31 mouse cellular contexts compared by ENCODE assay signal in genomic region chr1:114519860-114520259, GRCm38 (mm10).
"Had no signal": no experiment of that assay in that cellular context is flagged by ENCODE, and none has a peak within 500 bp of the region (broad histone marks: within the 10 kb centered on the region; RNA-seq: fewer than 3 reads in every experiment).

No protein-coding gene starts in this region.

- H3K9me3 ChIP-seq: limb, embryonic 10.5 days; limb, embryonic 12.5 days; limb, embryonic 13.5 days; limb, embryonic 15.5 days; liver, embryonic 12.5 days; liver, embryonic 13.5 days; liver, embryonic 15.5 days; lung, embryonic 15.5 days; megakaryocyte, embryonic 14.5 days; midbrain, embryonic 10.5 days; midbrain, embryonic 12.5 days; midbrain, embryonic 15.5 days; neural tube, embryonic 12.5 days had no signal

- H3K36me3 ChIP-seq: limb, embryonic 10.5 days; limb, embryonic 12.5 days; limb, embryonic 13.5 days; limb, embryonic 15.5 days; liver, embryonic 12.5 days; liver, embryonic 13.5 days; liver, embryonic 15.5 days; lung, embryonic 15.5 days; midbrain, embryonic 10.5 days; midbrain, embryonic 12.5 days; midbrain, embryonic 15.5 days; neural tube, embryonic 12.5 days had no signal

- H3K4me1 ChIP-seq: limb, embryonic 10.5 days; limb, embryonic 12.5 days; limb, embryonic 13.5 days; limb, embryonic 15.5 days; liver, embryonic 12.5 days; liver, embryonic 13.5 days; liver, embryonic 15.5 days; lung, embryonic 15.5 days; megakaryocyte, embryonic 14.5 days; midbrain, embryonic 10.5 days; midbrain, embryonic 12.5 days; midbrain, embryonic 15.5 days; neural tube, embryonic 12.5 days had no signal

- H3K27me3 ChIP-seq: limb, embryonic 12.5 days; limb, embryonic 13.5 days; limb, embryonic 15.5 days; liver, embryonic 12.5 days; liver, embryonic 13.5 days; liver, embryonic 15.5 days; lung, embryonic 15.5 days; megakaryocyte, embryonic 14.5 days; midbrain, embryonic 12.5 days; midbrain, embryonic 15.5 days; neural tube, embryonic 12.5 days had no signal

- H3K9ac ChIP-seq: limb, embryonic 12.5 days; limb, embryonic 13.5 days; limb, embryonic 15.5 days; liver, embryonic 12.5 days; liver, embryonic 13.5 days; liver, embryonic 14.5 days; liver, embryonic 15.5 days; liver, postnatal 0 days; lung, embryonic 14.5 days; lung, embryonic 15.5 days; midbrain, embryonic 12.5 days; midbrain, embryonic 15.5 days; neural tube, embryonic 12.5 days had no signal

- H3K27ac ChIP-seq: left cerebral cortex, adult 2 months; limb, embryonic 10.5 days; limb, embryonic 12.5 days; limb, embryonic 13.5 days; limb, embryonic 15.5 days; liver, embryonic 12.5 days; liver, embryonic 13.5 days; liver, embryonic 14.5 days; liver, embryonic 15.5 days; lung, embryonic 15.5 days; macrophage; midbrain, embryonic 10.5 days; midbrain, embryonic 12.5 days; midbrain, embryonic 15.5 days; neural tube, embryonic 12.5 days had no signal

- ATAC-seq: liver, embryonic 12.5 days; liver, postnatal 0 days; lung, postnatal 0 days; midbrain, embryonic 15.5 days; midbrain, embryonic 16.5 days had no signal

- DNase-seq: left cerebral cortex, postnatal 4 days; liver; liver, embryonic 13.5 days; liver, postnatal 0 days; lung, adult 18-20 months; lung, adult 2 months; lung, embryonic 14.5 days; lung, postnatal 10 days; lung, postnatal 14 days; lung, postnatal 36 days; lung, postnatal 4 days; midbrain, embryonic 14.5 days had no signal

- H3K4me2 ChIP-seq: limb, embryonic 12.5 days; limb, embryonic 13.5 days; limb, embryonic 15.5 days; liver, embryonic 11.5 days; liver, embryonic 12.5 days; liver, embryonic 13.5 days; liver, embryonic 15.5 days; lung, embryonic 14.5 days; lung, embryonic 15.5 days; midbrain, embryonic 12.5 days; midbrain, embryonic 15.5 days; neural tube, embryonic 12.5 days had no signal

- H3K4me3 ChIP-seq: left cerebral cortex, adult 2 months; limb, embryonic 10.5 days; limb, embryonic 12.5 days; limb, embryonic 13.5 days; limb, embryonic 15.5 days; liver, embryonic 12.5 days; liver, embryonic 13.5 days; liver, embryonic 15.5 days; lung, embryonic 15.5 days; megakaryocyte, embryonic 14.5 days; midbrain, embryonic 10.5 days; midbrain, embryonic 12.5 days; midbrain, embryonic 15.5 days; myocyte; neural tube, embryonic 12.5 days had no signal
